Mouse (Mus musculus): ENCODE measurements around the gene Stox2.

Gene Stox2

DNA sequence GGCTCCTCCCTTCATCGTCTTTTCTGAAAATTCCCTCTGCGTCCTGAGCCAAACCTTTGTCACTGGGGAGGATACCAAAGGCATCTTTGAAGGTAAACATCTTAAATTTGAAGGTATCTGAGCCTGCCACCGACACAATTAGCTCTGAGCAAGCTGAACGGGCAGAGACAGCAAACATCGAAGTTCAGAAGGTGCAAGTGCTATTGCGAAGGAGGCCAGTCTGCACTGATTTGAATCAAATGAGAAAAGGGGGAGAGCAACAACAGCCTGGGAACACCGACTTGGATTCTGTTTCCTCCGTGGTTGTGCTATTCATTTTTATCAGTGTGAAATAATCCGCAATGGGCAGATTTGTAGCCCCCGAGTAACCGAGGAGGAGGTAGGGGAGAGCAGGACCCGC, 202.5 kb downstream of the Stox2 start:
- intact Hi-C loops (cut with DNase I): no loop called here

- intact Hi-C loops (cut with DNase I): no loop called here
Measured at GRCm38 (mm10) chr8:47243016-47243630, 203.0 kb downstream of the Stox2 start.

- intact Hi-C loops (cut with DNase I): no loop called here
Measured at GRCm38 (mm10) chr8:47242207-47243004, 203.8 kb downstream of the Stox2 start.

GRCm38 (mm10) chr8:47241421-47242078, 204.6 kb downstream of the Stox2 start:
- intact Hi-C loops (cut with DNase I): no loop called here

DNA sequence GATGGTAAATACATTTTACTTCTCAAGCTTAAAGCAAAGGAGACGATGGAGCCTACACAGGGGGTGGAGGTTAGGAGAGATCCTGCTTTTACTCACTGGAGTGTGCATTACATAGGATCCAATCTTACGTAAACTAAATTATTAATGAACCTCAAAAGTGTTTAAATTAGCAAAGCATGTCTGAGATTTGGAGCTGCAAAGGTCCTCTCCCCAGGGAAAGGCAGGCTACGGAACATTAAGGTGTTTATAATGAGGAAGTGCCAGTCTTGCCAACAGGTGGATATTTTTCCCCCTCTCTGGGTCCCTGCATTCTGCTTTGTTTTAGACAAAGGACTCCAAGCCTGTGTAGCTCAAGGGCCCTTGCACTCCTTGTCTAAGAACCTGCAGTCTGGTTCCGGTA, 205.3 kb downstream of the Stox2 start:
- intact Hi-C loops (cut with DNase I): no loop called here

DNA sequence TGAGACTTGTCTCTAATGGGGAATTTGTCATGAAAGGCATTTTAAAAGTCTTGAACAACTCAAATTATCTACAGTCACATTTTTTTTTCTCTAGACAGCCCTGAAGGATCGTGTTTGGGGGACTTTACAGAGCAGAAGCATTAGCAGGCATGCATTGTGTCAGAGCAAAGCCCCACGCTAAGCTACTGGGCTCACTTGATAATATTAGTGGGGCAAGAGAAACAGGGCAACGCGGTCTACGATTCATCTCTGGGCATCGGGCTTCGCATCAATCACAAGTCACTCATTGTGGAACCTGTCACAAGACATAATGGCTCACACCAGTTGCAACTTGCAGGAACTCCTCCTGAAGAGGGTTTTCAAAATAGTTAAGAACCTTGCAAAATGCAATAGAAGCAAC, 205.9 kb downstream of the Stox2 start:
- intact Hi-C loops (cut with DNase I): no loop called here

GRCm38 (mm10) chr8:47232081-47232480, 214.1 kb downstream of the Stox2 start:
- intact Hi-C loops (cut with DNase I): no loop called here

GRCm38 (mm10) chr8:47230057-47230456, 216.1 kb downstream of the Stox2 start:
- intact Hi-C loops (cut with DNase I): no loop called here

DNA sequence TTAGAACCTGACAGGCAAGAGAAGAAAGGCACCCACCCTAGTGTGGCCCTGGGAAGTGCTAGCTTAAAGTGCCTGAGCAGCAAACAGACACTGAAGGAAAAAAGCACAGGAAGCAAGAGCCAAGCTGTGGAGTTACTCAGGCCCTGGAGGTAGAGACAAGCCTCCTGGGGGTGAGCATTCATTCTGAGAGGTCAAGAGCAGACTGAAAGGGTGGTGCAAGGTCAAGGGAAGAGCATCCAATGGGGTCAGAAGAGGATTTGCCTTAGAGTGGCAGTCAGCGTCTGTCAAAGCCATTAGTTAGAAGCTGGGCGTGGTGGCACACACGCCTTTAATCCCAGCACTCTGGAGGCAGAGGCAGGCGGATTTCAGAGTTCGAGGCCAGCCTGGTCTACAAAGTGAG, 224.3 kb downstream of the Stox2 start:
- intact Hi-C loops (cut with DNase I): no loop called here

DNA sequence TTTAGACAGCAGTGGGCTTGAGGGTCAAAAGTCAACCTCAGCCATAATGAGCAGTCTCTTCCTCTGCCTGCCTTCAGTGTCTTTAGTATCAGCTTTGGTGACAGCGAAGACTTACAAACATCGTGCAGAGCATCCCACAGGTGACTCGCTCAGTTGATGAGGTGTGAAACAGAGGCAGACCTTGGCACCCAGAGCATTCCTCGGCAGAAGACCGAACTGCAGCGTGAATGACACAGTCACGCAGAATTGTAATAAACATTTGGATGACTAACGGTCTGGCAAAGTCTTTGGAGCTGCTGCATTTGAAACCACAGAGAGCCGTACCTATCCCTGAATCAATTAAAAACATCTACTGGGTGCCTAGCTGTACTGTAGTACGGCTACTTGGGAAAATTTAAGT, 225.0 kb downstream of the Stox2 start:
- intact Hi-C loops (cut with DNase I): no loop called here

GRCm38 (mm10) chr8:47220390-47220789, 225.8 kb downstream of the Stox2 start:
- intact Hi-C loops (cut with DNase I): no loop called here

DNA sequence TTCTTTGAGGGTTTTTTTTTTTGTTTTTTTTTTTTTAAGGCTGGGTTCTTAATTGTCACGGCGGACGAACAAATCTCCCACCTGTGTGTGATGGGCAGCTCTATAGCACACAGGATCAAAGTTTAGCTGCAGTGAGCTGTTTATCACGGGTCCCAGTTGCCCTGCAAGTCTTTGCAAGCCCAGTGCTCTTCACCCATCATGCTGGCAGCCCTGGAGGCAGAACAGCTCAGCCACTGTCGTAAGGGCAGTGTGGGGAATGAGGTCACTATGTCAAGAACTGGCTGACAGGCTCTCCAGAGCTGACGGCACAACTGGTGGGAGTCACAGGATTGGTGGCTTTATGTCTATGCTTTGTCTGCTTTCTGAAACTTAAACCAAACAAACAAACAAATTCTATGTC, 227.6 kb downstream of the Stox2 start:
- intact Hi-C loops (cut with DNase I): no loop called here

GRCm38 (mm10) chr8:47218021-47218420, 228.1 kb downstream of the Stox2 start:
- intact Hi-C loops (cut with DNase I): no loop called here

- intact Hi-C loops (cut with DNase I): no loop called here
Measured at GRCm38 (mm10) chr8:47212124-47212523, 234.0 kb downstream of the Stox2 start.

DNA sequence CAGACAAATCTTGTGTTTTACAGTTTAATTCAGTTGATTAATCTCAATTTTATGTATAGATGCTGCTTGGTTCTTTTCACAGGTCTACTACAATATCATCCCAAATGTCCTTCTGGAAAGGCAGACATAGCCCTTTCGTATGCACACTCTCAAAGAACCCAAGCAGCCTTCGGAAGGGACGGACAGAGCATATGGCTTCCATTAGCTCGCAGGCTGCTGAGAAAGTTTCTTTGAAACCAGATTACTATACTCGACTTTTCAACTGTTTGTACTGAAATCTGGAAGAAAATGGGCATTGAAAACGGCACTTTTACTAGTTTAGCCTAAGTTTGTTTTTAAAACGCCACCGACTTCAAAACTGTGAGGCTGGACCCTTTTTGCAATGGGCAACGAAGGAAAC, 234.9 kb downstream of the Stox2 start:
- intact Hi-C loops (cut with DNase I): no loop called here

GRCm38 (mm10) chr8:47208246-47208645, 237.9 kb downstream of the Stox2 start:
- intact Hi-C loops (cut with DNase I): no loop called here

DNA sequence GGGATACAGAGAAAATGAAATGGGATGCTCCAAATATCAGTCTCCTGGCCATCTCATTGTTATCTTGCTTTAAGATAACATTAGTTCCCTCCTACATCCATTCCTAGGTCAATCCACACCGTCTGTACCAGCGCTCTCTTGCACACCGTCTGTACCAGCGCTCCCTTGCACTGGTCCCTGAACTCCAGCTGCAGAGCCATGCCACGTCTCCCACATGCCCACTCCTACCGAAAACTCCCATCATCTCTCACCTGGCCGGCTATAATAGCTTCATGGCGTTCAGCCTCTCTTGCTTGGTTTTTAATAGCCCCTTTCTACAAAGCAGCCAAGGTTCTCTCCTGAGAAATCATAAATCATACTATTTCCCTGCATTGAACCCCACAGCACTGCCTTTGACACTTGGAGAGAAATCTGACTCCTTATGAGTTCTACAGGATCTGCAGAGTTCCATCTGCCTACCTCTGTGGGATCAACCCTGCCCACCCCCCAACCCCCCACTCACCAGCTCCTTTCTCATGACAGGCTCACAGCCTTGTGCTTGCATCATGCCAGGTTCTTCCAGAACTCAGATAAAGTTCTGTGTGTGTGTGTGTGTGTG, 239.4 kb downstream of the Stox2 start:
- intact Hi-C loops (cut with DNase I): no loop called here

- intact Hi-C loops (cut with DNase I): no loop called here
Measured at GRCm38 (mm10) chr8:47205472-47205871, 240.7 kb downstream of the Stox2 start.

GRCm38 (mm10) chr8:47196391-47196790, 249.8 kb downstream of the Stox2 start:
- intact Hi-C loops (cut with DNase I): no loop called here

GRCm38 (mm10) chr8:47193321-47193996, 252.7 kb downstream of the Stox2 start:
- intact Hi-C loops (cut with DNase I): no loop called here

Data from adrenal gland (tissue).